In genomic region chr4:114905969-114906680, GRCm38 (mm10) we compare ENCODE assay signal across 17 mouse cellular contexts. TPM values are rescaled to one million over a fixed set of nuclear protein-coding genes. Genes with fewer than 3 reads are reported as not detected.
DNase-seq lines count a peak whose midpoint lies in the region; ATAC-seq and TF ChIP-seq lines count a peak whose summit lies in the region.
"Had no signal": no experiment of that assay in that cellular context is flagged by ENCODE, and none has a peak within 500 bp of the region (broad histone marks: within the 10 kb centered on the region; RNA-seq: fewer than 3 reads in every experiment).

No protein-coding gene starts in this region.

- H3K9ac ChIP-seq in intestine, embryonic 16.5 days (ENCODE audit: low read depth, low read length), result no peak overlapping the region
- no peak overlapping the region for H3K9ac ChIP-seq in intestine, postnatal 0 days (ENCODE audit: low read depth, low read length)
- peak overlapping the region; percentile 65 for H3K9ac ChIP-seq in embryonic facial prominence, embryonic 11.5 days (replicated peaks; ENCODE audit: low read length)
- H3K9ac ChIP-seq in limb, embryonic 12.5 days (replicated peaks), result no peak overlapping the region; the same call in 1 of the 2 replicates

- no peaks in the 10 kb centered on the region for H3K9me3 ChIP-seq in intestine, embryonic 16.5 days (ENCODE audit: control insufficient read depth, low read length)
- no peaks in the 10 kb centered on the region for H3K9me3 ChIP-seq in intestine, postnatal 0 days (ENCODE audit: control insufficient read depth)
- no peaks in the 10 kb centered on the region for H3K9me3 ChIP-seq in embryonic facial prominence, embryonic 11.5 days (replicated peaks; ENCODE audit: control insufficient read depth, low read length)
- no peaks in the 10 kb centered on the region for H3K9me3 ChIP-seq in limb, embryonic 12.5 days

- H3K4me3 ChIP-seq in intestine, embryonic 16.5 days (ENCODE audit: low read length), result peak overlapping the region; percentile 16
- H3K4me3 ChIP-seq in intestine, postnatal 0 days (ENCODE audit: low read depth, low read length), result no peak overlapping the region
- peak overlapping the region; percentile 63 for H3K4me3 ChIP-seq in embryonic facial prominence, embryonic 11.5 days (ENCODE audit: low read depth, low read length)
- peak overlapping the region; percentile 51 for H3K4me3 ChIP-seq in limb, embryonic 12.5 days (replicated peaks)

- H3K27ac ChIP-seq in intestine, embryonic 16.5 days (ENCODE audit: low read length), result no peak overlapping the region
- no peak overlapping the region for H3K27ac ChIP-seq in intestine, postnatal 0 days (ENCODE audit: low read depth, low read length)
- H3K27ac ChIP-seq in embryonic facial prominence, embryonic 11.5 days (replicated peaks; ENCODE audit: low read depth, low read length), result no peak overlapping the region
- H3K27ac ChIP-seq in limb, embryonic 12.5 days, result no peak overlapping the region
- H3K27ac ChIP-seq: macrophage had no signal

- H3K27me3 ChIP-seq in intestine, embryonic 16.5 days (replicated peaks; ENCODE audit: control insufficient read depth, insufficient read depth, low read length), result peaks cover 86% of the 10 kb centered on the region
- peaks cover 99% of the 10 kb centered on the region for H3K27me3 ChIP-seq in intestine, postnatal 0 days (replicated peaks; ENCODE audit: control insufficient read depth, insufficient read depth, low read length)
- H3K27me3 ChIP-seq in embryonic facial prominence, embryonic 11.5 days (ENCODE audit: control insufficient read depth, insufficient read depth, low read length), result peaks cover 57% of the 10 kb centered on the region
- peaks cover 99% of the 10 kb centered on the region for H3K27me3 ChIP-seq in limb, embryonic 12.5 days

- no peaks in the 10 kb centered on the region for H3K36me3 ChIP-seq in intestine, embryonic 16.5 days (ENCODE audit: control insufficient read depth, insufficient read depth, low read length)
- no peaks in the 10 kb centered on the region for H3K36me3 ChIP-seq in intestine, postnatal 0 days (ENCODE audit: control insufficient read depth, insufficient read depth)
- no peaks in the 10 kb centered on the region for H3K36me3 ChIP-seq in embryonic facial prominence, embryonic 11.5 days (replicated peaks; ENCODE audit: control insufficient read depth, insufficient read depth, low read depth, low read length)
- H3K36me3 ChIP-seq in limb, embryonic 12.5 days, result no peaks in the 10 kb centered on the region

- DNase-seq in ZHBTc4 (ENCODE audit: low read depth, low spot score), result peak; percentile 31
- peak; percentile 41 for DNase-seq in embryonic facial prominence, embryonic 11.5 days (ENCODE audit: low spot score)
- no peak for DNase-seq in frontal cortex, postnatal 14 days (ENCODE audit: low spot score in 2 of 2)
- DNase-seq in heart, adult 18-20 months, result no peak
- DNase-seq: adrenal gland, adult 2 months; cerebellum, adult 9-11 months; heart, adult 11 months; heart, postnatal 10 days; right cerebral cortex, adult 18-20 months had no signal

- no peak for TF ChIP-seq CTCF in intestine, postnatal 0 days (IDR thresholded peaks at IDR 0.05; ENCODE audit: low read depth)

- H3K4me1 ChIP-seq in intestine, embryonic 16.5 days (ENCODE audit: control insufficient read depth, insufficient read depth, low read length), result peaks cover 24% of the 10 kb centered on the region
- no peaks in the 10 kb centered on the region for H3K4me1 ChIP-seq in intestine, postnatal 0 days (replicated peaks; ENCODE audit: control insufficient read depth, insufficient read depth, low read length)
- no peaks in the 10 kb centered on the region for H3K4me1 ChIP-seq in embryonic facial prominence, embryonic 11.5 days (ENCODE audit: control insufficient read depth, insufficient read depth, low read length)
- H3K4me1 ChIP-seq in limb, embryonic 12.5 days (replicated peaks), result peaks cover 33% of the 10 kb centered on the region

- no peak for ATAC-seq in intestine, embryonic 16.5 days
- ATAC-seq in intestine, postnatal 0 days, result no peak
- ATAC-seq in embryonic facial prominence, embryonic 11.5 days (replicated peaks; ENCODE audit: insufficient number of reproducible peaks, low FRiP score, low TSS enrichment, low read depth), result no peak
- no peak for ATAC-seq in limb, embryonic 12.5 days (ENCODE audit: insufficient number of reproducible peaks, insufficient read depth, low FRiP score, low TSS enrichment, low read depth)
- no peak for ATAC-seq in megakaryocyte-erythroid progenitor cell, adult 5-6 weeks (replicated peaks; ENCODE audit: low FRiP score, low TSS enrichment, poor library complexity, severe bottlenecking)

- 27% methylated on average over 10 of the region's 10 CpGs for WGBS in intestine, embryonic 16.5 days
- WGBS in intestine, postnatal 0 days, result 36% methylated on average over 10 of the region's 10 CpGs
- 10% methylated on average over 10 of the region's 10 CpGs for WGBS in embryonic facial prominence, embryonic 11.5 days
- 10% methylated on average over 10 of the region's 10 CpGs for WGBS in limb, embryonic 12.5 days

- no peak overlapping the region for H3K4me2 ChIP-seq in intestine, embryonic 16.5 days (ENCODE audit: low read depth, low read length)
- no peak overlapping the region for H3K4me2 ChIP-seq in intestine, postnatal 0 days (replicated peaks; ENCODE audit: low read depth)
- H3K4me2 ChIP-seq in embryonic facial prominence, embryonic 11.5 days (ENCODE audit: low read depth, low read length), result peak overlapping the region; percentile 76
- peak overlapping the region; percentile 73 for H3K4me2 ChIP-seq in limb, embryonic 12.5 days

RNA-seq across cellular contexts. Expression of gene Foxd2, which starts 2.5 kb away (rescaled TPM):
- polyA plus RNA-seq in intestine, embryonic 16.5 days (2015; fragmentation: Nextera tagmentation; extraction: Ambion mirVana), result 0.11 and 0.21 TPM in 2 replicates
- polyA plus RNA-seq in intestine, postnatal 0 days (2015; fragmentation: Nextera tagmentation; extraction: Ambion mirVana), result 0.50 TPM in 1 of 2 replicates, not detected in the other
- polyA plus RNA-seq in embryonic facial prominence, embryonic 11.5 days (2014; fragmentation: Nextera tagmentation; extraction: Ambion mirVana), result 2.7 and 3.6 TPM in 2 replicates
- 1.4 and 1.9 TPM in 2 replicates for polyA plus RNA-seq in limb, embryonic 12.5 days (2016; fragmentation: Nextera tagmentation; extraction: Ambion mirVana)
- 0.09 and 0.27 TPM in 2 replicates for total RNA-seq in megakaryocyte-erythroid progenitor cell, adult 5-6 weeks (2014; fragmentation: Nextera tagmentation)
- 1.2 TPM in 1 of 2 replicates, not detected in the other for total RNA-seq in megakaryocyte-erythroid progenitor cell, adult 5-6 weeks (2017)
- total RNA-seq in heart, adult 18-20 months (2021), result under 1 TPM; 0.35 to 0.49 TPM
- polyA plus RNA-seq: liver, embryonic 16.5 days; neural tube, embryonic 14.5 days had no signal

RNA-seq across cellular contexts. Expression of gene Foxe3, which starts 19.7 kb away (rescaled TPM):
- not detected in 2 replicates for polyA plus RNA-seq in intestine, embryonic 16.5 days (2015; fragmentation: Nextera tagmentation; extraction: Ambion mirVana)
- not detected in 2 replicates for polyA plus RNA-seq in intestine, postnatal 0 days (2015; fragmentation: Nextera tagmentation; extraction: Ambion mirVana)
- polyA plus RNA-seq in embryonic facial prominence, embryonic 11.5 days (2014; fragmentation: Nextera tagmentation; extraction: Ambion mirVana), result 1.1 and 3.1 TPM in 2 replicates
- not detected in 2 replicates for polyA plus RNA-seq in limb, embryonic 12.5 days (2016; fragmentation: Nextera tagmentation; extraction: Ambion mirVana)
- total RNA-seq in megakaryocyte-erythroid progenitor cell, adult 5-6 weeks (2014; fragmentation: Nextera tagmentation), result not detected in 2 replicates
- total RNA-seq in megakaryocyte-erythroid progenitor cell, adult 5-6 weeks (2017), result not detected in 2 replicates
- total RNA-seq in heart, adult 18-20 months (2021), result not detected
- total RNA-seq: adrenal gland, adult 2 months; heart, postnatal 10 days had no signal
- polyA plus RNA-seq: large intestine, adult 2 months; liver, embryonic 16.5 days; macrophage; neural tube, embryonic 14.5 days had no signal

Comparison
In these comparisons a context has a peak if more than half of its experiments do, and no peak if none do; other contexts are left out.
1. H3K4me2 ChIP-seq: peak in embryonic facial prominence, embryonic 11.5 days (single experiment) and limb, embryonic 12.5 days (single experiment); none in intestine, embryonic 16.5 days (single experiment) and intestine, postnatal 0 days (single experiment).
2. DNase-seq: peak in ZHBTc4 (single experiment) and embryonic facial prominence, embryonic 11.5 days (single experiment); none in frontal cortex, postnatal 14 days (0 of 2) and heart, adult 18-20 months (0 of 2).